Mouse (Mus musculus) left cerebral cortex, adult 2 months (tissue): Measurements from ENCODE around the gene Cenpu. TPM values are rescaled to one million over a fixed set of nuclear protein-coding genes. Genes with fewer than 3 reads are reported as not detected.
"Not testable (repeated sequence)": the region's sequence is repeated elsewhere in the genome, so short reads cannot be mapped to it uniquely, and the experiment has no call there.

Source experiments
- DNase-seq, 2 experiments: peaks; one replicate each; pipeline ENCODE4 v3.0.0; 2021 to 2022; ENCODE audit warnings: low spot score in 2 of 2, mixed read lengths in 1 of 2; ENCODE audit errors: extremely low spot score in 1 of 2
- H3K27ac ChIP-seq: fragments of 200-600 bp; 2 replicates; pipeline ENCODE4 v1.8.1; 2022
- H3K4me3 ChIP-seq: fragments of 200-600 bp; 2 replicates; pipeline ENCODE4 v1.8.1; 2022
- CTCF ChIP-seq: fragments of 200-600 bp; IDR thresholded peaks from 2 replicates; pipeline ENCODE4 v1.8.1; 2022; ENCODE audit warnings: antibody characterized with exemption, mild to moderate bottlenecking, moderate library complexity
- intact Hi-C: fragments of 180-260 bp; cut with DNase I; formaldehyde crosslinking; loops from one replicate; pipeline ENCODE4 v1.15.1; 2025
- total RNA-seq, 2 experiments: library from RNA; stranded (reverse); gene quantifications; 2 replicates each; pipeline ENCODE4 v1.2.3; 2021

Gene Cenpu
- total RNA-seq, 2 experiments from 2014 or later = 2.0 to 2.3 TPM

GRCm38 (mm10) chr8:46552441-46552765 is 575 bp downstream of the Cenpu start:
- intact Hi-C loops = loop anchor here (5.0 kb wide), 1 partner anchor 65 kb away; the partner anchor contains the start of genes Casp3 and Primpol
- Histone ChIP-seq H3K4me3 (peak overlapping the region; percentile 72), H3K27ac (no peak overlapping the region)
- TF ChIP-seq CTCF = no peak
- no peak for DNase-seq

GRCm38 (mm10) chr8:46559428-46559827 is 7.6 kb downstream of the Cenpu start:
- peak; percentile 43 for TF ChIP-seq CTCF
- no peak overlapping the region for H3K27ac ChIP-seq
- H3K4me3 ChIP-seq = no peak overlapping the region
- intact Hi-C loops = loop anchor here (5.0 kb wide), 1 partner anchor 393 kb away; no protein-coding TSS in a partner anchor
- no peak for DNase-seq

- intact Hi-C loops = loop anchor here (10.0 kb wide), 1 partner anchor 812 kb away; no protein-coding TSS in a partner anchor
- no peak for DNase-seq
- no peak overlapping the region for H3K4me3 ChIP-seq
- no peak for TF ChIP-seq CTCF
- no peak overlapping the region for H3K27ac ChIP-seq
Measured at GRCm38 (mm10) chr8:46562333-46562732, 10.5 kb downstream of the Cenpu start.

GRCm38 (mm10) chr8:46566914-46567529 is 15.2 kb downstream of the Cenpu start:
- intact Hi-C loops = loop anchor here (2.0 to 10.0 kb wide), 3 partner anchors 50 to 808 kb away; partner anchors contain the start of genes Casp3 and Primpol
- Histone ChIP-seq H3K27ac (peak overlapping the region; percentile 40; the same call in 1 of the 2 replicates), H3K4me3 (no peak overlapping the region)
- DNase-seq = peak; percentile 41 to 86
- no peak for TF ChIP-seq CTCF

- no peak for DNase-seq
- H3K4me3 ChIP-seq = no peak overlapping the region
- intact Hi-C loops = loop anchor here (2.0 to 10.0 kb wide), 3 partner anchors 49 to 807 kb away; partner anchors contain the start of genes Casp3 and Primpol
- H3K27ac ChIP-seq = peak overlapping the region; percentile 25; the same call in 1 of the 2 replicates
- no peak for TF ChIP-seq CTCF
Measured at GRCm38 (mm10) chr8:46567946-46568345, 16.1 kb downstream of the Cenpu start.

GRCm38 (mm10) chr8:46568942-46569341 is 17.1 kb downstream of the Cenpu start:
- Histone ChIP-seq H3K4me3 (no peak overlapping the region), H3K27ac (no peak overlapping the region)
- peak; percentile 12 for TF ChIP-seq CTCF
- intact Hi-C loops = loop anchor here (5.0 to 10.0 kb wide), 2 partner anchors 48 to 806 kb away; partner anchors contain the start of genes Casp3 and Primpol
- no peak for DNase-seq

- intact Hi-C loops = loop anchor here (5.0 to 10.0 kb wide), 2 partner anchors 47 to 805 kb away; partner anchors contain the start of genes Casp3 and Primpol
- TF ChIP-seq CTCF = no peak
- DNase-seq = no peak
- Histone ChIP-seq H3K27ac (no peak overlapping the region), H3K4me3 (no peak overlapping the region)
Measured at GRCm38 (mm10) chr8:46569659-46570441, 18.0 kb downstream of the Cenpu start.

- DNase-seq = no peak
- Histone ChIP-seq H3K4me3 (no peak overlapping the region), H3K27ac (no peak overlapping the region)
- intact Hi-C loops = no loop called here
- no peak for TF ChIP-seq CTCF
Measured at GRCm38 (mm10) chr8:46570673-46571072, 18.8 kb downstream of the Cenpu start.

- Histone ChIP-seq H3K27ac (no peak overlapping the region), H3K4me3 (no peak overlapping the region)
- DNase-seq = no peak
- intact Hi-C loops = no loop called here
- TF ChIP-seq CTCF = no peak
Measured at GRCm38 (mm10) chr8:46573446-46573845, 21.6 kb downstream of the Cenpu start.

- DNase-seq = no peak
Measured at GRCm38 (mm10) chr8:46573964-46574363, 22.1 kb downstream of the Cenpu start.

GRCm38 (mm10) chr8:46578794-46579193 is 27.0 kb downstream of the Cenpu start:
- intact Hi-C loops = no loop called here
- no peak overlapping the region for H3K27ac ChIP-seq
- H3K4me3 ChIP-seq = no peak overlapping the region
- no peak for TF ChIP-seq CTCF
- DNase-seq = no peak

More at GRCm38 (mm10) chr8:46573964-46574363, 22.1 kb downstream of the Cenpu start:
- Histone ChIP-seq H3K4me3 (no peak overlapping the region), H3K27ac (no peak overlapping the region)
- TF ChIP-seq CTCF = no peak
- intact Hi-C loops = no loop called here

- H3K27ac ChIP-seq, H3K4me3 ChIP-seq, DNase-seq, intact Hi-C loops: not testable (repeated sequence)
Measured at GRCm38 (mm10) chr8:46584328-46584727, 32.5 kb downstream of the Cenpu start.
